Mouse (Mus musculus): ENCODE data around the gene Rnft1.
"Not testable (repeated sequence)": the region's sequence is repeated elsewhere in the genome, so short reads cannot be mapped to it uniquely, and the experiment has no call there.

The Rnft1 gene

GRCm38 (mm10) chr11:86507334-86507733 is 22.9 kb downstream of the Rnft1 start:
- in situ Hi-C loops (cut with MboI; ENCODE audit: unreplicated experiment in 2 of 2) = loop anchor here in 1 of 2 experiments (25.0 kb wide), 1 partner anchor 1320 kb away; no protein-coding TSS in a partner anchor

- in situ Hi-C loops (cut with MboI; ENCODE audit: unreplicated experiment in 2 of 2) = loop anchor here in 1 of 2 experiments (25.0 kb wide), 1 partner anchor 1321 kb away; no protein-coding TSS in a partner anchor
Observed at GRCm38 (mm10) chr11:86507991-86508390, 23.5 kb downstream of the Rnft1 start.

DNA sequence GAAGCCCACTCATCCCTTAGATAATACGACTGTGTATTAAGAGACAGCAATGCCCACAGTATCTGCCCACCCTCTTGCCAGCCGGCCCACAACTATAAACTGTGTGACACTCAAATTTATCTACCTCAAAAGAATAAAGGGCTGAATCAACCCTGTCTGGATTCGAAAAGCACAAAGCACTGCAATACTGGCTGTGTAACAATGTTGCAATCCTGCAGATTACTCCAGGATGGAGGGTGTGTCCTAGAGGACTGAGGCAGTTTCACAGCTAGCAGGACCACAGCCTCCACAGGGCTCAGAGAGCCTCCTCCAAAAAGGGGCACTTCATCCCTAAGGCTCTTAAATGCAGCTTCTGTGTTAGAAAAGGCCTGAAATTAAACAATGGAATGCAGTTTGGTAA is 32.2 kb downstream of the Rnft1 start:
- in situ Hi-C loops (cut with MboI; ENCODE audit: unreplicated experiment in 2 of 2) = loop anchor here in 1 of 2 experiments (25.0 kb wide), 1 partner anchor 1329 kb away; no protein-coding TSS in a partner anchor

DNA sequence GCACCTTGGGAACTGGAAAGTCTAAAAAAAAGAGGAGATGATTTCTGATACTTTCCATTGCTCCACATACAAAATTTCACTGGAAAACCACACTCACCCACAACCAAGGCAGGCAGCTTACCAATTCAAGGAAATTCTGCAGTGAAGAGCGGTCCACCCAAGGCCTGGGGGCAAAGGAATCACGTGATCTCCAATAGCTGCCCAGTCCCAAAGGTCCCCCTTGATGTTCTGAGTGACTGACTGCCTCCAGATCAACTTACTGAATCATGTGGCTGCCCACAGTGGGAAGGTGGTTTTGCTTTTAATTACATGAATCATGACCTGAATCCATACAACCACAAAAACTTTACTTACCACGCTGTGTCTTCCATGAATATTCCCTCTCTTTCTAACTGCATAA is 32.8 kb downstream of the Rnft1 start:
- in situ Hi-C loops (cut with MboI; ENCODE audit: unreplicated experiment in 2 of 2) = loop anchor here in 1 of 2 experiments (25.0 kb wide), 1 partner anchor 1330 kb away; no protein-coding TSS in a partner anchor

DNA sequence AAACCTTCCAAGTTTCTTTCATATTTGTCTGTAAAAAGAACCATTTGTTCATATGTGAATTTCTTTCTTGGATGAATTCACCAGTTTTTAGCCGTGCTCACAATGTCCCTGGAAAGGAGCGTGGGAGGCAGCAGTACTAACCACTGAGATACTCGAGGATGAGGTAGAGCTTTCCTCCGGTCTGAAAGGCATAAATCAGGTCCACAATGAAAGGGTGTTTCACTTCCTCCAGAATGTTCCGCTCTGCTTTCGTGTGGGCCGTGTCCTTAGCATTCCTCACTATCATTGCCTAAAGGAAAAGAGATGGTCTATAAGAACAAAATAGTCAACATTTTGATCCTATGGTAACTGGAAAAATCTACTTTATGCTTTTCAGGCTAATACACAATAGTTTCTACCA is 35.3 kb downstream of the Rnft1 start:
- in situ Hi-C loops (cut with MboI; ENCODE audit: unreplicated experiment in 2 of 2) = loop anchor here in 1 of 2 experiments (25.0 kb wide), 1 partner anchor 1332 kb away; no protein-coding TSS in a partner anchor

DNA sequence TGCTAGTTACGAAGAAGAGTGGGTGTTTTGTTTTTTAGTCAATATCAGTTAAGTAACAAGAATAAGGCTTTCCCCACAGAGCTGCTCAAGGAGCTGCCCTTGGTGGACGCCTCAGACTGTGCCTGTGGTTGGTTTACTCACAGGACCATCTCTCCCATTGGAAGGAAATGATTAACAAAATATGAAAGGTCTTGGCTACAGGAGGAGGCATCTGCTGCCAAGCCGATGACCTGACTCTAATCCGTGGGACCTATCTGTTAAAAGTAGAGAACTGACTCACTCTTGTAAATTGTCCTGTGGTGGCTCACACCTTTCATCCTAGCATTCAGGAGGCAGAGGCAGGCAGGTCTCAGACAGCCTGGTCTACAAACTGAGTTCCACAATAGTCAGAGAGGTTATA is 43.1 kb downstream of the Rnft1 start:
- in situ Hi-C loops (cut with MboI; ENCODE audit: unreplicated experiment in 2 of 2) = no loop called here

DNA sequence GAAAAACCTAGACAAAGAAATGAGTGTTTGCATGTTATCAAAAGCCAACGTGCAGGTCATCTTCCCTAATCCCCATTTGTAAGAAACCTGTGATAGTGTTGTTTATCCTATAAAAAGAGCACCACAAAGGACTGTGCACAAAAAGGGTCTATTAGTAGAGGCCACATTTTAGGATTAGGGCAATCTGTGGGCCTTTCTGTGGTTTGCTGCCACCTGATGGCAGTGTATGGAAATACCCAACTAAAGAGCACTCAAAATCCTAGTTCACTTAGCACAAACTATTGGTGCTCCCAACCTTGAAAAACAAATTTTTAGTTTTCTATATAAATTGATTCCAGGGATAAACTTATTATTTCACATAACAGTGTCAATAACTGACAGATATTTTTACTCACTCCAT is 48.4 kb downstream of the Rnft1 start:
- in situ Hi-C loops (cut with MboI; ENCODE audit: unreplicated experiment in 2 of 2) = no loop called here

GRCm38 (mm10) chr11:86533302-86533701 is 48.8 kb downstream of the Rnft1 start:
- in situ Hi-C loops (cut with MboI; ENCODE audit: unreplicated experiment in 2 of 2) = not testable (repeated sequence)

GRCm38 (mm10) chr11:86534201-86534910 is 49.9 kb downstream of the Rnft1 start:
- in situ Hi-C loops (cut with MboI; ENCODE audit: unreplicated experiment in 2 of 2) = no loop called here

- in situ Hi-C loops (cut with MboI; ENCODE audit: unreplicated experiment in 2 of 2) = no loop called here
Observed at GRCm38 (mm10) chr11:86538786-86539185, 54.3 kb downstream of the Rnft1 start.

GRCm38 (mm10) chr11:86539716-86540475 is 55.4 kb downstream of the Rnft1 start:
- in situ Hi-C loops (cut with MboI; ENCODE audit: unreplicated experiment in 2 of 2) = no loop called here

DNA sequence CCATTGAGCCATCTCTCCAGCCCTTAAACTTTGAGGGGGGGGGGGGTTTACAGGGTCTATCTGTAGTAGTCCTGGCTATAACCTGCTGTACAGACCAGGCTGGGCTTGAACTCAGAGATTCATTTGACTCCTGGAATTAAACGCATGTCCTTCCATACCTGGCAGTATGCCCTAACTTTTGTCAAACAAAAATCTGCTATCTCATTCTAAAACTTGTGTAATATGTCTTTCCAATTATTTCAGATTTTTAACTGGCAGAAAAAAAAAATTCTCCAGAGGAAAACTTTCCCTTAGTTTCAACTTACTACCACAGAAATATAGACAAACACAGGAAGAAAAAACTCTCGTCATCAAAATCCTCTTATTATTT is 56.0 kb downstream of the Rnft1 start:
- in situ Hi-C loops (cut with MboI; ENCODE audit: unreplicated experiment in 2 of 2) = no loop called here

DNA sequence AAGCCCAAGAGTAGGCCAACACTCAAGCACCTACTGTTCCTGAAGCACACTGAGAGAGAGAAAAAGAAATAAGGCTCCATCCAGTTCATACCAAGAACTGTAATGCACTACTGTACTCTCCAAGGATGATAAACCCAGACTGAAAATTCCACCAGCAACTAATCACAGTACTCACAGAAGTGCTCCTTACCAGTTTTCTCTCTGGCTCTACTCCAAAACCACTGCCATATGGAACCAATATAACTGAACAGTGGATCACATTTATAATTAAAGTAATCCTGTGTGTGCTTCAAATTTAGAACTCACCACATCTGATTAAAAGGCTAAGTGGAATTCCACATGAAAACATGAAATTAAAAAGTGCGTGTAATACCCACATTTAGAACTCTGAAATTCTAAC is 58.4 kb downstream of the Rnft1 start:
- in situ Hi-C loops (cut with MboI; ENCODE audit: unreplicated experiment in 2 of 2) = no loop called here

DNA sequence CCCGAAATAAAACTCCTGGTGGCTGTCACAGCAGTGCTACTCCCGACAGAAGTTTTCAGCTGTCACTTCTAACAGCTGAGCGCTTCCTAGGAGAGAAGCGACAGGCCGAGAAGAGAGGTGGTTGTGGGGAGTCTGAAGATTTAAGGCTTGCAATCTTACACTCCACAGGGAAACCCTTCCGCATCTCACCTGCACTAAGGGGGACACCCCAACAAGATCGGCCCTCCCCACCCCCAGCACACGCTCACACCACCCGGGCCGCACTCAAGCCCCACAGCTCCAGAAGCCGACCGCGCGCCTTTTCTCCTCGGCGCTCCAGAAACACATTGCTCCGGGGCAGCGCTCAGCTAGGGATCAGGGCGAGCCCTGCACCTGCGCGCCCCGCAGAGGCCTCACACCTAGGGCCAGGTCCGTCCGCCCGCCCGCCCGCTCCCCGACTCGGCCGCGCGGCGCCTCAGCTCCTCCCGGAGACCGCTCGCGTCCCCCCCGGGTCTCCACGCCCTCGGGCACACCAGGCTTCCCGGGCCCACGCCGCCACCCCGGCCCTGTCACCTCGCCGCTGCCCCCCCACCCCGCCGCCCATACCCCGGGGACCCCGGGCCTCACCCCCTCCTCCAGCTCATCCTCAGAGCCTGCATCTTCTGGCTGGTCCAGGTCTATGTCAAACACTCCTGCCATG is 59.6 kb downstream of the Rnft1 start:
- in situ Hi-C loops (cut with MboI; ENCODE audit: unreplicated experiment in 2 of 2) = no loop called here

GRCm38 (mm10) chr11:86544639-86545299 is 60.3 kb downstream of the Rnft1 start, which contains the start of the genes Rps6kb1 and Tubd1:
Rps6kb1 (minus strand) TSS chr11:86544805.
Tubd1 (plus strand) TSS chr11:86544991.
- in situ Hi-C loops (cut with MboI; ENCODE audit: unreplicated experiment in 2 of 2) = no loop called here

DNA sequence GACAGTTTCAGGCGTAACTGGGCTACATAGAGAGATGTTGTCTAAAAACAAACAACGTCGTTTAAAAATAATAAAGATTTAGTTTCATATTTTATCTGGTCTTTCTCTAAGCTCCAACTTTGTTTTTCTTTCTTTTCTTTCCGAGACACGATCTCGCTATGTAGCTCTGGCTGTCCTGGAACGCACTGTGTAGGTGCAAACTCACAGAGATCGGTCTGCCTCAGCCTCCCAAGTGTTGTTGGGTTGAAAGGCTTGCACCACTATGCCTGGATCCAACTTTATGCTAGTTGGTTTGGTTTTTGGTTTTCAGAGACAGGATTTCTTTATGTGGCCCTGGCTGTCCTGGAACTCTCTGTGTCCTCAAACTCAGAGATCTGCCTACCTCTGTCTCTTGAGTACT is 61.1 kb downstream of the Rnft1 start:
- in situ Hi-C loops (cut with MboI; ENCODE audit: unreplicated experiment in 2 of 2) = no loop called here

DNA sequence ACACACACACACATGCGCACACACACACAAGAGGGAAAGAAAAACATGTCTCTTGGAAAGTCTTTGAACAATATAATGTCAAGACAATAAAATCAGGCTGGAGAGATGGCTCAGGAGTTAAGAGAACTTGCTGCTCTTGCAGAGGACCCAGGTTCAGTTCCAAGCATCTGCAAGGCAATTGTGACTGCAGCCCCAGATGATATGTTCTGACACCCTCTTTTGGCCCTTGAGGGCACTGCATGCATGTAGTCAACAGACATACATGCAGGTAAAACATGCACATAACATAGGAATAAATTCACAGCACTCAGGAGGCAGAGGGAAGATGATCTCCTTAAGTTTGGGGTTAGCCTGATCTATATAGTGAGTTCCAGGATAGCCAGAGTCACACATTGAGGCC is 63.0 kb downstream of the Rnft1 start:
- in situ Hi-C loops (cut with MboI; ENCODE audit: unreplicated experiment in 2 of 2) = no loop called here

Data from v-Abl transformed pro-B cells (cell line).